Mouse (Mus musculus): ENCODE measurements around the gene Ggact.

Ggact gene

GRCm38 (mm10) chr14:122867531-122868285 is 45.8 kb downstream of the Ggact start:
- DNase-seq (ENCODE audit: extremely low spot score, low spot score): no peak

- DNase-seq (ENCODE audit: extremely low spot score, low spot score): no peak
Observed at GRCm38 (mm10) chr14:122865462-122866129, 48.0 kb downstream of the Ggact start.

GRCm38 (mm10) chr14:122862623-122863022 is 50.9 kb downstream of the Ggact start:
- DNase-seq (ENCODE audit: extremely low spot score, low spot score): no peak

- DNase-seq (ENCODE audit: extremely low spot score, low spot score): no peak
Observed at GRCm38 (mm10) chr14:122859792-122860191, 53.8 kb downstream of the Ggact start.

- no peak for DNase-seq (ENCODE audit: extremely low spot score, low spot score)
Observed at GRCm38 (mm10) chr14:122852506-122853057, 61.0 kb downstream of the Ggact start.

GRCm38 (mm10) chr14:122837018-122837417 is 76.5 kb downstream of the Ggact start:
- no peak for DNase-seq (ENCODE audit: extremely low spot score, low spot score)

- DNase-seq (ENCODE audit: extremely low spot score, low spot score): peak; percentile 21
Observed at GRCm38 (mm10) chr14:122836221-122836620, 77.3 kb downstream of the Ggact start.

GRCm38 (mm10) chr14:122835487-122836190 is 77.9 kb downstream of the Ggact start:
- no peak for DNase-seq (ENCODE audit: extremely low spot score, low spot score)

GRCm38 (mm10) chr14:122834753-122835152 is 78.8 kb downstream of the Ggact start:
- DNase-seq (ENCODE audit: extremely low spot score, low spot score): no peak

- no peak for DNase-seq (ENCODE audit: extremely low spot score, low spot score)
Observed at GRCm38 (mm10) chr14:122833666-122834065, 79.9 kb downstream of the Ggact start.

GRCm38 (mm10) chr14:122830433-122830832 is 83.1 kb downstream of the Ggact start:
- no peak for DNase-seq (ENCODE audit: extremely low spot score, low spot score)

GRCm38 (mm10) chr14:122825464-122825863 is 88.1 kb downstream of the Ggact start:
- DNase-seq (ENCODE audit: extremely low spot score, low spot score): no peak

GRCm38 (mm10) chr14:122823791-122824190 is 89.8 kb downstream of the Ggact start:
- no peak for DNase-seq (ENCODE audit: extremely low spot score, low spot score)

- no peak for DNase-seq (ENCODE audit: extremely low spot score, low spot score)
Observed at GRCm38 (mm10) chr14:122821002-122821401, 92.6 kb downstream of the Ggact start.

GRCm38 (mm10) chr14:122800296-122800695 is 113.3 kb downstream of the Ggact start:
- DNase-seq (ENCODE audit: extremely low spot score, low spot score): no peak

- no peak for DNase-seq (ENCODE audit: extremely low spot score, low spot score)
Observed at GRCm38 (mm10) chr14:122793368-122793767, 120.2 kb downstream of the Ggact start.

- DNase-seq (ENCODE audit: extremely low spot score, low spot score): no peak
Observed at GRCm38 (mm10) chr14:122790111-122790510, 123.4 kb downstream of the Ggact start.

- no peak for DNase-seq (ENCODE audit: extremely low spot score, low spot score)
Observed at GRCm38 (mm10) chr14:122788199-122788598, 125.4 kb downstream of the Ggact start.

GRCm38 (mm10) chr14:122784701-122785100 is 128.9 kb downstream of the Ggact start:
- no peak for DNase-seq (ENCODE audit: extremely low spot score, low spot score)

GRCm38 (mm10) chr14:122766448-122766847 is 147.1 kb downstream of the Ggact start:
- DNase-seq (ENCODE audit: extremely low spot score, low spot score): no peak
